Mouse (Mus musculus) liver, embryonic 15.5 days (tissue): ENCODE results near the gene Chst8. TPM values are rescaled to one million over a fixed set of nuclear protein-coding genes. Genes with fewer than 3 reads are reported as not detected.

Experiments used
- ATAC-seq: fragments of 200-750 bp; cut with Nextera tagmentation; 2 replicates; pipeline ENCODE4 v1.8.0; 2017; ENCODE audit warnings: moderate number of reproducible peaks, mild to moderate bottlenecking, moderate library complexity; ENCODE audit not compliant: insufficient read depth
- H3K27ac ChIP-seq: fragments of 300-500 bp; sonication (generic); replicated peaks from 2 replicates; pipeline ENCODE4 v1.5.1; 2015; ENCODE audit warnings: mild to moderate bottlenecking, inconsistent platforms
- H3K27me3 ChIP-seq: fragments of 300-500 bp; sonication (generic); 2 replicates; pipeline ENCODE4 v1.6.1; 2015; ENCODE audit warnings: mild to moderate bottlenecking, inconsistent platforms
- H3K36me3 ChIP-seq: fragments of 300-500 bp; sonication (generic); replicated peaks from 2 replicates; pipeline ENCODE4 v1.6.1; 2015; ENCODE audit warnings: moderate library complexity, mild to moderate bottlenecking, inconsistent platforms
- H3K4me1 ChIP-seq: fragments of 300-500 bp; sonication (generic); replicated peaks from 2 replicates; pipeline ENCODE4 v1.6.1; 2015; ENCODE audit warnings: inconsistent platforms
- H3K4me2 ChIP-seq: fragments of 300-500 bp; sonication (generic); 2 replicates; pipeline ENCODE4 v1.6.1; 2015; ENCODE audit warnings: moderate library complexity, mild to moderate bottlenecking, inconsistent platforms
- H3K4me3 ChIP-seq: fragments of 300-500 bp; sonication (generic); replicated peaks from 2 replicates; pipeline ENCODE4 v1.5.1; 2015; ENCODE audit warnings: mild to moderate bottlenecking, inconsistent platforms
- H3K9ac ChIP-seq: fragments of 300-500 bp; sonication (generic); 2 replicates; pipeline ENCODE4 v1.6.1; 2015; ENCODE audit warnings: moderate library complexity, mild to moderate bottlenecking, inconsistent platforms
- H3K9me3 ChIP-seq: fragments of 300-500 bp; sonication (generic); replicated peaks from 2 replicates; pipeline ENCODE4 v1.6.1; 2016; ENCODE audit warnings: inconsistent platforms
- WGBS: fragments of 180-500 bp; shearing (Covaris S2); methylation state at CpG from one replicate; pipeline ENCODE4 v1.1.7; 2015; ENCODE audit warnings: mixed read lengths; ENCODE audit not compliant: insufficient replicate concordance; 5-methylcytosine and 5-hydroxymethylcytosine counted together
- polyA plus RNA-seq: library from polyadenylated mRNA; unstranded; fragments of >200 nt; fragmentation: Nextera tagmentation; extraction: Ambion mirVana; gene quantifications from 2 replicates; pipeline ENCODE4 v1.2.1, GENCODE M21; 2015

Gene Chst8
- polyA plus RNA-seq, 1 experiment from 2014 or later, result 0.69 TPM

DNA sequence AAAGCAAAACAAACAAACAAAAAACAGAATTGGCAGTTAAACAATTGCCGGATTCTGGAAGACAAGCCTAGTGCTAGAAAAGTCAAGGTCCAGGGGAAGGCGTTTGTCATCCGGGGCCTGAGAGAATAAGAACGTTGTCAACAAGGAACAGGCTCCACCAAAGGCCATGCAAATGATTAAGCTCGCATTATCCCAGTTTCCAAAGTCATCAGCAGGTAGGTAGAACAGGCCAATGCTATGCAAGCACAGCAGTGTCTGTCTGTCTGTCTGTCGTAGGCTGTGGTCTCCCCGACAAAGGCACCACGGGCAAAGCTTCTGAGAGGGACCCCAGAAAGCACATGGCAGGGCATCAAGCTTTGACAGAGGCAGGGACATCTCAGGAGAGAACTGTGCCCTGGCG lies 9.1 kb upstream of the Chst8 start:
- Histone ChIP-seq H3K4me3 (no peak overlapping the region), H3K9ac (no peak overlapping the region), H3K4me2 (no peak overlapping the region), H3K36me3 (no peaks in the 10 kb centered on the region), H3K9me3 (no peaks in the 10 kb centered on the region), H3K4me1 (no peaks in the 10 kb centered on the region), H3K27ac (no peak overlapping the region), H3K27me3 (no peaks in the 10 kb centered on the region)
- ATAC-seq, result no peak
- 59% methylated on average over 9 of the region's 9 CpGs for WGBS

- Histone ChIP-seq H3K4me3 (no peak overlapping the region), H3K36me3 (no peaks in the 10 kb centered on the region), H3K9me3 (no peaks in the 10 kb centered on the region), H3K9ac (no peak overlapping the region), H3K27me3 (no peaks in the 10 kb centered on the region), H3K27ac (no peak overlapping the region), H3K4me1 (no peaks in the 10 kb centered on the region), H3K4me2 (no peak overlapping the region)
- WGBS, result 38% methylated on average over 6 of the region's 6 CpGs
- no peak for ATAC-seq
Measured at GRCm38 (mm10) chr7:34820554-34820953, 8.0 kb upstream of the Chst8 start.

GRCm38 (mm10) chr7:34819796-34820195 lies 7.3 kb upstream of the Chst8 start:
- Histone ChIP-seq H3K9me3 (no peaks in the 10 kb centered on the region), H3K4me1 (no peaks in the 10 kb centered on the region), H3K36me3 (no peaks in the 10 kb centered on the region), H3K4me3 (no peak overlapping the region), H3K27ac (no peak overlapping the region), H3K27me3 (peaks cover 5% of the 10 kb centered on the region; the same call in 1 of the 2 replicates), H3K4me2 (no peak overlapping the region), H3K9ac (no peak overlapping the region)
- no peak for ATAC-seq
- WGBS, result 76% methylated on average over 18 of the region's 18 CpGs

DNA sequence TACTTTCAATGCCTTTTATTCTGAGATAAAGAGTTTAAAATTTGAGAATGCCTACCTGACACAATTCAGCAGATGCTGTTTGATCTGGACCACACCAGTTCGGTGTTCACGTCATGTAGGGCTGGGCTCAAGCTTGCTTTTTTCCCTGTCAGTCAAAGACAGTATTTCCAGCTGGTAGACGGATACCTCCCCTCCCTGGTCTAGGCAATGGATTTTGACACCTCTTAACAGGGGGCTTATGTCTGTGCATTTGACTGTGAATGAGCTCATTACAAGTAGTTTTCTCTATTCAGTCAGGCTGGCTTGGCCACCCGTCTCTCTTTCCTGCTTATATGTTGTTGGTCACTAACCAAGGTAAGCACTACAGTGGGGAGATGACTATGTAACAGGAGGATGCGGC lies 6.1 kb upstream of the Chst8 start:
- Histone ChIP-seq H3K4me2 (no peak overlapping the region), H3K4me1 (no peaks in the 10 kb centered on the region), H3K4me3 (no peak overlapping the region), H3K27ac (no peak overlapping the region), H3K36me3 (no peaks in the 10 kb centered on the region), H3K9me3 (no peaks in the 10 kb centered on the region), H3K27me3 (peaks cover 16% of the 10 kb centered on the region), H3K9ac (no peak overlapping the region)
- ATAC-seq, result no peak
- 64% methylated on average over 5 of the region's 5 CpGs for WGBS

DNA sequence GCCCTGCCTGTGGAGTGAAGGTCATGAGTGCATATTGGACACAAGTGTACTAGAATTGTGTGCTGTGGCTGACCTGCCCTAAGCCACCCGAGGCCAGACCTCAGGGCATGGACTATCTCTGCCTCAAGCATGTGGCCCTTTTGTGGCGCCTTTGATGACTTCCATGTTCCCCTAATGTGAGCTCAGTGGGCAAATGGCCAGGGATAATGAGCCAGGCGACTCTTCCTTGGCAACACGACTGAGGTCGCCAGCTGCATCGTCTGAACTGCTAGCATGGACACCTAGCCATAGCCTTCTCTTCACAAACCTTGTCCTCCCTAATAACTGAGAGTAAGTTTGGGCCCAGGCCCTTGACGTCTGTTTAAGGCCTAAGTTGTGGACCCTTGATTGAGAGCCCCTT lies 4.5 kb upstream of the Chst8 start:
- H3K9ac ChIP-seq, result no peak overlapping the region
- WGBS, result 49% methylated on average over 7 of the region's 7 CpGs
- ATAC-seq, result no peak
- H3K36me3 ChIP-seq, result no peaks in the 10 kb centered on the region
- H3K4me3 ChIP-seq, result no peak overlapping the region
- peaks cover 33% of the 10 kb centered on the region for H3K27me3 ChIP-seq
- H3K4me2 ChIP-seq, result no peak overlapping the region
- no peaks in the 10 kb centered on the region for H3K9me3 ChIP-seq
- no peak overlapping the region for H3K27ac ChIP-seq
- peaks cover 10% of the 10 kb centered on the region; the same call in 1 of the 2 replicates for H3K4me1 ChIP-seq

- 56% methylated on average over 3 of the region's 3 CpGs for WGBS
- H3K27me3 ChIP-seq, result peaks cover 55% of the 10 kb centered on the region
Measured at GRCm38 (mm10) chr7:34814801-34815200, 2.3 kb upstream of the Chst8 start.

DNA sequence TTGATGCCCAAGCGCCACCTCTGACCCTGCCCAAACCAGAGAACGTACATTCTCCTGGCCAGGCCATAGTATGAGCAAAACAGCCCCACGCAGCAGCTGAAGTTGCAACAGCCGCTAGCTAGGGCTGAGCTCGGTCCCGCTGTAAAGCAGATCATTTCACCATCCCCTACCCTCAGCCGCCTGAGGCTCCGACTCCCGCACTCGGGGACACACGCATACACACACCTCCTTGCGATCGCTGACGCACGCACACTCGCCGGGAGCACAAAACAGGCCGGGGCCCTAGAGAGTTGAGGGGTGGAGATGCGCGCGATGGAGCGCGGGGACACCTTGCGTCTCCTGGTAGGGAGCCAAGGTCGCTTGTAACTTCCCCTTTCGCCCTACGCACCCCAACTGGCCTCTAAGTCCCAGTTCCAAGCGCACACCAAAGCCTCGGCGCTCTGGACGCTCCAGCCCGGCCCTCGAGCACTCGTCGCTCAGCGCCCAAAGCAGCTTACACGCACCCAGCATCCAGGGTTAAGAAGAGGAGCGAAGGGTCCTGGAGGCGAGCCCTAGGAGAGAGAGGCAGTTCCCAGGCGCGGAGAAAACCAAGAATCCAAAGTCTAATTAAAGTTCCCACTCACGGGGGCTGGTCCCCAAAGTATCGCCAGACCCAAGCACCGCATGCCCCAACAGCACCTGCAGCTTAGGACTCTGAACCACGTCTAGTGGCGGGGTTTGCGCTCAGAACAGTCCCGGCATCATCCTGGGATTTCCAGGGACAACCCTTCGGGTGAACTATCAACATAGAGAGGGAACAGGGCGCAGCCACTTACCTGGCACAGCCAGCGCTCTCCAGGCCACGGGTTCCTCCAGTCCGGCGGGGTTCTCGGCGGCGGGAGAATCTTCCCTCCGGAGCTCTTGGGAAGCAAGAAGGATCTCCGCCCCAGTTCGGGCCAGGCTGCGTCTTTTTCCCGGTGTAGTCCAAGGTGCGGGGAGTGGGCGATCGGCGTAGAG lies 682 bp downstream of the Chst8 start:
- H3K9me3 ChIP-seq, result no peaks in the 10 kb centered on the region
- WGBS, result 2% methylated on average over 66 of the region's 66 CpGs
- peaks cover 11% of the 10 kb centered on the region; the same call in 1 of the 2 replicates for H3K4me1 ChIP-seq
- H3K27ac ChIP-seq, result no peak overlapping the region
- no peak overlapping the region for H3K9ac ChIP-seq
- peak overlapping the region; percentile 48 for H3K4me3 ChIP-seq
- H3K27me3 ChIP-seq, result peaks cover 71% of the 10 kb centered on the region
- H3K36me3 ChIP-seq, result no peaks in the 10 kb centered on the region
- ATAC-seq, result no peak
- peak overlapping the region; percentile 68 for H3K4me2 ChIP-seq

More at GRCm38 (mm10) chr7:34814801-34815200, 2.3 kb upstream of the Chst8 start:
- H3K4me2 ChIP-seq, result no peak overlapping the region
- no peaks in the 10 kb centered on the region for H3K36me3 ChIP-seq
- no peaks in the 10 kb centered on the region for H3K9me3 ChIP-seq
- H3K4me1 ChIP-seq, result peaks cover 11% of the 10 kb centered on the region; the same call in 1 of the 2 replicates
- H3K4me3 ChIP-seq, result no peak overlapping the region
- ATAC-seq, result no peak
- H3K9ac ChIP-seq, result no peak overlapping the region
- H3K27ac ChIP-seq, result no peak overlapping the region

- Histone ChIP-seq H3K9ac (no peak overlapping the region), H3K4me2 (no peak overlapping the region)
- 8% methylated on average over 10 of the region's 10 CpGs for WGBS
Measured at GRCm38 (mm10) chr7:34811060-34811459, 1.5 kb downstream of the Chst8 start.

GRCm38 (mm10) chr7:34806307-34806706 lies 6.2 kb downstream of the Chst8 start:
- Histone ChIP-seq H3K4me2 (no peak overlapping the region), H3K4me3 (no peak overlapping the region), H3K9me3 (no peaks in the 10 kb centered on the region), H3K27ac (no peak overlapping the region), H3K9ac (no peak overlapping the region), H3K27me3 (peaks cover 31% of the 10 kb centered on the region), H3K4me1 (0 out of 2 replicates have a peak, but pooled peaks cover 3% of the 10 kb centered on the region), H3K36me3 (no peaks in the 10 kb centered on the region)
- ATAC-seq, result no peak
- 43% methylated on average over 6 of the region's 6 CpGs for WGBS

More at GRCm38 (mm10) chr7:34811060-34811459, 1.5 kb downstream of the Chst8 start:
- H3K27ac ChIP-seq, result no peak overlapping the region
- peaks cover 71% of the 10 kb centered on the region for H3K27me3 ChIP-seq
- no peak for ATAC-seq
- H3K36me3 ChIP-seq, result no peaks in the 10 kb centered on the region
- no peaks in the 10 kb centered on the region for H3K9me3 ChIP-seq
- peaks cover 14% of the 10 kb centered on the region; the same call in 1 of the 2 replicates for H3K4me1 ChIP-seq
- 0 out of 2 replicates have a peak overlapping the region, but pooled peaks have one; percentile 48 for H3K4me3 ChIP-seq

- H3K4me3 ChIP-seq, result no peak overlapping the region
- H3K4me1 ChIP-seq, result 0 out of 2 replicates have a peak, but pooled peaks cover 3% of the 10 kb centered on the region
- no peak overlapping the region for H3K27ac ChIP-seq
- no peak overlapping the region for H3K9ac ChIP-seq
- ATAC-seq, result no peak
- no peak overlapping the region for H3K4me2 ChIP-seq
- H3K9me3 ChIP-seq, result no peaks in the 10 kb centered on the region
- H3K36me3 ChIP-seq, result no peaks in the 10 kb centered on the region
- H3K27me3 ChIP-seq, result peaks cover 26% of the 10 kb centered on the region
- WGBS, result 46% methylated on average over 3 of the region's 3 CpGs
Measured at GRCm38 (mm10) chr7:34805691-34806205, 6.8 kb downstream of the Chst8 start.

- no peak for ATAC-seq
- H3K9ac ChIP-seq, result no peak overlapping the region
- H3K27me3 ChIP-seq, result peaks cover 18% of the 10 kb centered on the region
- no peaks in the 10 kb centered on the region for H3K9me3 ChIP-seq
- WGBS, result 46% methylated on average over 2 of the region's 2 CpGs
- H3K4me2 ChIP-seq, result no peak overlapping the region
- H3K4me1 ChIP-seq, result 0 out of 2 replicates have a peak, but pooled peaks cover 3% of the 10 kb centered on the region
- H3K27ac ChIP-seq, result no peak overlapping the region
- H3K36me3 ChIP-seq, result no peaks in the 10 kb centered on the region
- no peak overlapping the region for H3K4me3 ChIP-seq
Measured at GRCm38 (mm10) chr7:34805042-34805441, 7.5 kb downstream of the Chst8 start.
